Mouse (Mus musculus) T-helper 17 cell (primary cell): ENCODE data around the gene Lenep.

Source experiments
- in situ Hi-C, 2 experiments: fragments of 300-600 bp; cut with MboI, MseI; formaldehyde crosslinking; loops; 1 replicate in 1 of 2; 2 replicates in 1 of 2; pipeline ENCODE4 v1.15.1; 2025; ENCODE audit warnings: high pct_unique_total_duplicates in 2 of 2

Lenep gene

GRCm38 (mm10) chr3:89379388-89380131 is 23.0 kb downstream of the Lenep start:
- in situ Hi-C loops: no loop called here

DNA sequence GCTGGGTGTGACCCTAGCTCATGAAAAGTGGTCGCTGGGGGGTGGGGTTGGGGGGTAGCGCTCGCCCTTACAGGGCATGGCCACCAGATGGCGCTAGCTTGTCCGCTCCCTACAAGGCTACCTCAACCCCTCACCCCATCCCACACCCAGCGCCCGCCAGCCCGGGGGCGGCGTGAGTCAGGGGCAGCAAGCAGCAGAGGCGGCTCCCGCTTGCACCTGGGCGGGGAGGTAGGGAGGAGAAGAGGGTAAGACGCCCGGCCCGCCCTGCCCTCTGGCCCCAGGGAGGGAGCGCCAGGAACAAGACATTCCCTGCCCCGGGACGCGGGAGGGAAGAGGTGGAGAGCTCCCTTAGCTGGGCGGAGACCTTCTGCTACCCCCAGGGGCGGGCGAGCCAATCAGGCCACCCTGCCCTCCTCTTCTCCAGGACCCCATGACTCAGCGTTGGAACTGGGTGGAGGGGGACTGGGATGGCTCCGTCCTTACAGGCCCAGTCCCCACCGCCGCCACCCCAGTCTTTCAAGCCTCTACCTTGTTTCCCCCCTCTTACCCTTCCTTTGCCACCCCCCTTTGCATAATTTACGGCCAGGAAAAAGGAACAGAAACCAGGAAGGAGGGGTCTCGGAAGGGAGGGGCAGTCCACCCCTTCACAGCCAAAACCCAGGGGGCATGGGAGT is 24.1 kb downstream of the Lenep start:
- in situ Hi-C loops: no loop called here

DNA sequence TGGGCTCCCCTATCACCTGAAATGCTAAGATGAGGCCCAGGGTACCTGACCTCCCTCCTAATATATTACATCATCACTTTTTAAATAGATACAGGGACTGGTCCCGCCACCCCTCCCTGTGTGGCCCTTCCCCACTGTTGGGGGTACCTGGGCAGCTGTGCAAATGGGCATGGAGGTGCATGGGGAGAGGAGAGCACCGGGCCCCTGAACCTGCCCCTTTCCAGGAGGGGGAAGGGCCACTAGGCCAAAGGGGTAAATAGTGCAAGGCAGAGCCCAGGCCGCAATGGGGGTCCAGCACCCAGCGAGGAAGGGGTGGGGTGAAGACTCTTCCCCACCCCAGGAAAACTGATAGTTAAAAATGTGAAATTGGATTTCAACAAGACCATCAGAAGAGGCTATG is 24.8 kb downstream of the Lenep start:
- in situ Hi-C loops: no loop called here

- in situ Hi-C loops: no loop called here
These were observed 28.9 kb downstream of the Lenep start for GRCm38 (mm10) chr3:89373581-89374231.

- in situ Hi-C loops: no loop called here
These were observed 35.3 kb downstream of the Lenep start for GRCm38 (mm10) chr3:89367338-89367737.

- in situ Hi-C loops: no loop called here
These were observed 36.8 kb downstream of the Lenep start for GRCm38 (mm10) chr3:89365486-89366414.

DNA sequence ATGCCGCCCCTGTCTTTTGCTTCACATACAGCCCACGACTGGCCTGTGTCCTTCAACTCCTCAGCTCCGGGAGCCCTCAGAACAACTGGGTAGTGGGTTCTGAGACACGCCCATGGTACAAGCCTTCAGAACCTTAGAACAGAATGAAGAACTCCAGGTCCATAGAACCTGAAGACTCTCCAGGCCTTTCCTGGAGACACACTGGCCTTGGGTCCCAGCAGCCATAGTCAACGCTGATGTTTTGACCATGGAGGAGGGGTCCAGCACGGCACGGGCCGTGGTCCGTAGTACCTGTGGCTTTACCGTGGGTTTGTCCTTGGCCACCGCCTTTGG is 37.5 kb downstream of the Lenep start, which contains the start of gene Dcst1:
TSS of gene Dcst1 (minus strand) at position 101 of the 333 bp plus-strand sequence.
- in situ Hi-C loops: no loop called here

DNA sequence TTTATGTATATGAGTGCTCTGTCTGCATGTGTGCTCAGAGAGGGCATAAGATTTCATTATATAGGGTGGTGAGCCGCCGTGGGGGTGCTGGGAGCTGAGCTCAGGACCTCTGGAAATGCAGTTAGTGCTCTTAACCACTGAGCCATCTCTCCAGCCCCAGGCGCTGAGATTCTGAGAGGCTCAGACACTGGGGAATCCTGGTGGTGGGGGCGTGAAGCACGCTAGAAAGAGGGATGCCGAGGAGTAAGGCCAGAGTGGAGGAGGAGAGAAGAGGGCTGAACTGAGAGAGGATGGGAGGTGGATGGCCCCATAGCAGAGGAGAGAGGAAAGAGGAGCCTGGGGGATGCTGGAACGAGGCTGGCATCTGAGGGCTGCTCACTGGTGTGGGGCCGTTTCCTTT is 38.0 kb downstream of the Lenep start:
- in situ Hi-C loops: no loop called here

- in situ Hi-C loops: no loop called here
These were observed 40.9 kb downstream of the Lenep start, which contains the start of gene Dcst2 for GRCm38 (mm10) chr3:89361675-89362074. Dcst2 (plus strand) TSS chr3:89361975.

GRCm38 (mm10) chr3:89360237-89360636 is 42.4 kb downstream of the Lenep start:
- in situ Hi-C loops: no loop called here

DNA sequence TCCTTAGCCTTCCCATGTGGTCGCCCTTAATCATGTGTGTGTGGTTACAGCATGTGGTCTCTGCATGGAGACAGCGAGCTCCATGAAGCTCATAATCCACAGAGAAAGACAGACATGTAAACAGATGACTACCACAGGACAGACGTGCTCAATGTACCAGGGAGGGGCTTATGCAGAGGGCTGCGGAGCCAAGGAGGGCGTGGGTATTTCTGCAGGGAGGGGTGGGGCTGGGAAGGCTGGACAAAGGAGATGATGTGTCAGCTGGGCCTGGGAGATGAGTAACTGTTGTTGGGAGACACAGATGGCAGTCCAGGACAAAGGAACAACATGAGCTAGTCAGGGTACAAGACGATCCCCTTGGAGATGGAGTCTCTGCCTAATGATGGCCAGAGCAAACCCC is 43.0 kb downstream of the Lenep start:
- in situ Hi-C loops: no loop called here

- in situ Hi-C loops: no loop called here
These were observed 46.6 kb downstream of the Lenep start for GRCm38 (mm10) chr3:89356029-89356428.

DNA sequence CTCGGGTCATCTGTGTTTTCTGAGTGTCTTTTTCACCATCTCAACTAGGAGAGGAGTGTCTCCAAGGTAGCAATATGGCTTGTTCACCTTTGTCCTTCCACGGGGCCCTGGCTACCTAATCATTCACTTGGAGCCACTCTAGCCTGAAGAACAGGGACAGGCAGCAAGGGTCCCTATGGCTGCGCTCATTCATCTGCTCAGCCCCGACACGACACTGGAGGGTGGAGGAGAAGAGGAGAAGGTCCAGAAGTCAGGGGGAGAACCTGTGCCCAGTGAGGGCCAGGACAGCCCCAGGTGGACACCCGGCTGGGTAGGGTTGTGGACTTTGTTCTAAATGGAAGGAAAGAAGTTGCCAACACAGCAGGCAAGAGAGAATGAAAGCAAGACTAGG is 47.1 kb downstream of the Lenep start:
- in situ Hi-C loops: no loop called here

DNA sequence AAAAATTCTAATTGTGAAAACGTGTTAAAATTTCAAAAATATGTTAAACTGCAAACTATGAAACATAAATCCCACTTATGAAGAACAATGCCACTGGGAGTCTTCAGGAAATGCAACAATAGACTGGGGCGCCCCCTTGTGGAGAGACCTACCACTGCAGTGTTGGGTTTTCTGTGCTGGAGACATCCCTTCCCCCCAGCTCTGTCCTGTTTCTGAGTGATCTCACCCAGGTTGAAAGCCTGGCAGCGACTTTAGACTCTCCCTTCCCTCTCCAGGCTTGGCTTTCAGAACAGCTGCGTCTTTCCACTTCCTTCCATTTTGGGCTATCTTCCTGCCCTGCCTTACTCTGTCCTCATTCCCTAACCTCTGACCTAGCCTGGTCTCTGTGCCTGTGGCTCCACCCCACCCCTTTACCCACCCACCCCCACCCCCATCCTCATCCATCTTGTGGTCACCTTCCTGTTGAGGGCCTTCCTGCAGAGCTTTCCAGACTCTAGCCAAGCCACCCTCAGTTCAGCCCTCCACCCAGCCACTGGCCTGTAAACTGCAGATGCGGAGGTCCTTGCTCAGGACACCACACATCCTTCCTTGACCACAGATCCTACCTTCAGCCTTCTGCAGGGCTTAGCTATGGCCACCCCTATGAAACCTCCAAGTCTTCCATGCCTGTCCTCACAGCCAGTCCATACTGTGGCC is 47.6 kb downstream of the Lenep start:
- in situ Hi-C loops: no loop called here

- in situ Hi-C loops: no loop called here
These were observed 51.3 kb downstream of the Lenep start for GRCm38 (mm10) chr3:89351271-89351670.
